Comparison of ENCODE assay signal across 35 mouse cellular contexts in genomic region chr2:169854491-169854890, GRCm38 (mm10).
"Had no signal": no experiment of that assay in that cellular context is flagged by ENCODE, and none has a peak within 500 bp of the region (broad histone marks: within the 10 kb centered on the region; RNA-seq: fewer than 3 reads in every experiment).

No protein-coding gene starts in this region.

- H3K9me3 ChIP-seq: heart, embryonic 13.5 days; heart, embryonic 15.5 days; hindbrain, embryonic 12.5 days; hindbrain, embryonic 13.5 days; hindbrain, embryonic 15.5 days; intestine, embryonic 15.5 days had no signal

- H3K4me1 ChIP-seq: heart, embryonic 12.5 days; heart, embryonic 13.5 days; heart, embryonic 15.5 days; hindbrain, embryonic 15.5 days; intestine, embryonic 15.5 days; kidney, embryonic 15.5 days had no signal

- H3K27ac ChIP-seq: heart, embryonic 13.5 days; heart, embryonic 15.5 days; hindbrain, embryonic 10.5 days; hindbrain, embryonic 12.5 days; hindbrain, embryonic 13.5 days; hindbrain, embryonic 14.5 days; hindbrain, embryonic 15.5 days; hindbrain, postnatal 0 days; intestine, embryonic 15.5 days; kidney, embryonic 15.5 days; kidney, postnatal 0 days; layer of hippocampus, adult 2 months; left cerebral cortex, adult 2 months had no signal

- H3K4me2 ChIP-seq: heart, embryonic 11.5 days; heart, embryonic 12.5 days; heart, embryonic 13.5 days; heart, embryonic 15.5 days; hindbrain, embryonic 12.5 days; hindbrain, embryonic 13.5 days; hindbrain, embryonic 14.5 days; hindbrain, embryonic 15.5 days; intestine, embryonic 15.5 days; kidney, embryonic 15.5 days had no signal

- H3K36me3 ChIP-seq: heart, embryonic 12.5 days; heart, embryonic 13.5 days; heart, embryonic 15.5 days; hindbrain, embryonic 10.5 days; hindbrain, embryonic 12.5 days; hindbrain, embryonic 13.5 days; hindbrain, embryonic 15.5 days; intestine, embryonic 15.5 days; kidney, embryonic 15.5 days had no signal

- DNase-seq: heart, postnatal 10 days; heart, postnatal 14 days; heart, postnatal 36 days; heart, postnatal 4 days; kidney, adult 11 months; kidney, adult 18-20 months; kidney, adult 2 months; kidney, adult 8-10 months; kidney, adult 9 months; kidney, postnatal 10 days; kidney, postnatal 14 days; kidney, postnatal 25 days; kidney, postnatal 36 days; kidney, postnatal 4 days; layer of hippocampus, adult 9-11 months; layer of hippocampus, postnatal 36 days had no signal

- ATAC-seq: hindbrain, embryonic 16.5 days; hindbrain, postnatal 0 days; inflammation-experienced regulatory T-cells, adult 6 months; intestine, embryonic 15.5 days; intestine, embryonic 16.5 days; intestine, postnatal 0 days had no signal

- H3K9ac ChIP-seq: heart, embryonic 12.5 days; heart, embryonic 13.5 days; heart, embryonic 15.5 days; hindbrain, embryonic 12.5 days; hindbrain, embryonic 13.5 days; hindbrain, embryonic 14.5 days; hindbrain, embryonic 15.5 days; intestine, embryonic 15.5 days; kidney, embryonic 15.5 days had no signal

- H3K4me3 ChIP-seq: heart, embryonic 12.5 days; heart, embryonic 13.5 days; heart, embryonic 15.5 days; hindbrain, embryonic 10.5 days; hindbrain, embryonic 12.5 days; hindbrain, embryonic 13.5 days; hindbrain, embryonic 15.5 days; intestine, embryonic 15.5 days; kidney, embryonic 15.5 days; layer of hippocampus, adult 2 months; left cerebral cortex, adult 2 months had no signal

- H3K27me3 ChIP-seq: heart, embryonic 12.5 days; heart, embryonic 13.5 days; heart, embryonic 15.5 days; hindbrain, embryonic 12.5 days; hindbrain, embryonic 13.5 days; hindbrain, embryonic 15.5 days; intestine, embryonic 15.5 days; kidney, embryonic 15.5 days had no signal
